Mouse (Mus musculus): Measurements from ENCODE around the gene Uvrag.
A peak's percentile ranks its signal among the peaks of the same experiment; 100 is the strongest.

Uvrag gene

GRCm38 (mm10) chr7:98937079-98937813 lies 203.7 kb downstream of the Uvrag start:
- DNase-seq (ENCODE audit: extremely low spot score): no peak

- DNase-seq (ENCODE audit: extremely low spot score): no peak
Measured at GRCm38 (mm10) chr7:98935757-98936156, 205.2 kb downstream of the Uvrag start.

GRCm38 (mm10) chr7:98935193-98935592 lies 205.7 kb downstream of the Uvrag start:
- no peak for DNase-seq (ENCODE audit: extremely low spot score)

DNA sequence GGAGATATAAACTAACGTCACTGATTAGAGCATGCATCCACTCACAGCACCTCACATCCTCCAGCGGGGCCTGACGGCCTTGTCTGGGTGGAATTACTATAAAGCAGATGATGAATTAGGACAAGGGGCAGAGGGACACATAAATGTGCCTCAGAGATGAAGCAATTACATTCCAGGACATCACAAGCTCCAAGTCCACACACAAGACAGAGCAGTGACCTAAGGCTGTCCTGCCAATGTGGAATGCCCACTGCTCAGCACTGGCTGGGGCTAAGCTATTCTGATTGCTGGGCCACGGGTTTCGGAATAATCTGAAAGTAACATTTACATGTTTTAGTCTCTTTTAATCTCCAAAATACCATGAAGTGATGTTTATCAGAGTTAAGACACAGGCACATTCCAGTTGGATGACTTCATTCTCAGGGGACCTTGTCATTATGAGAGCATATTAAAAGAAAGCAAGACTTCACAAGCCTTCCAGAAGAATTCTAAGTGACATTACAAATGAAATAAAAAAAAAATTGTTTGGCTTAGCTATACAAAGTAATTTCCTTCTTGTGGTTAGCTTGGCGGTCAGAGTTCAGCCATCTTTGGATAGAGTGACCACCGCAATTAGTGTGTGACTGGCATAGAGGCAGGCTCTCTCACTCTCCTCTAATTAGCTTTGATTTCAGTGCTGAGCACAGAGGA lies 212.5 kb downstream of the Uvrag start:
- DNase-seq (ENCODE audit: extremely low spot score): no peak

DNA sequence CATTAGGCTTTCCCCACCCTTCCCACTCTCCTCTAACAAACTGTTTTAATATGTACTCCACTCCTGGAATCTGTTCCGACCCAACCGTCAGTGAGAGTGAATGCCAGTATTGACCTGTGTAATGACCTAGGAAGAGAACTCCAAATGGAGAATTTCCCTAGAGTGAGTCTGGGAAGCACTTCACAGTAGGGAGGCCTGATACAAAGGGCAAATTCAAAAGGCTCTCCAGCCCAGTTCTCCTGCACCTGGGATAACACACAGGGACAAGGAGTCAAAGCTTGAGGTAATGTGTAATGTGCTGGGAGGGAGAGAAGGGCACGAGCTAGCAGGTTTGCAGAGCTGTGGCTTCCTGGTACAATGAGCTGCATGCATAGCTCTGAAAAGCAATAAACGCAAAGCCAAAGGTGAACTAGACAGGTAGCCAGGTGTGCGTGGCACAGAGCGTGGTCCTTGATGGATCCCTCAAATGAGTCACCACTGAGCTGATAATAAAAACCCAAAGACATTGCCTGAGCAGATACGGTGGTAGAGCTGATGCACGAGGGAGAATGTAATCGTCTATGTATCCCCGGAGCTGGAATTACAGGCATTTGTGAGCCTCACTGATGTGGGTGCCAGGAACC lies 213.9 kb downstream of the Uvrag start:
- no peak for DNase-seq (ENCODE audit: extremely low spot score)

GRCm38 (mm10) chr7:98924380-98924869 lies 216.5 kb downstream of the Uvrag start:
- DNase-seq (ENCODE audit: extremely low spot score): no peak

DNA sequence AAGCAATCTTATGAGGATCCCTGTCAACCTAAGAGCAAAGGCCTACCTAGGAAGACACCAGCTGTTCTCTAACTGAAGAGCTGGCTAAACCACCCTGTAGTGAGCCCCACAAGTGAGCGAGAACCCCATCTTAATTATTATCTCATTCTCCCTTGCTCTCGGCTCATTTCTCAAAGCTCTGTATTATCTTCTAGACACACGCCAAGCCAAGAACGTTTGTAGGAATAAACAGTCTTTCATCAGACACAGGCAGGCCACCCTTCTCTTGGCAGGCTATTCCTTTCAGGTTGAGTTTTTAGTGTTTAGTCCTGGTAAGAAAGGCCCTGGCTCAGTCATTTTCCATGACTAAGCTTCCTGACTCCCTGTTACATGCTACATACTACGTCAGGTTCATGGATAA lies 218.0 kb downstream of the Uvrag start:
- no peak for DNase-seq (ENCODE audit: extremely low spot score)

DNA sequence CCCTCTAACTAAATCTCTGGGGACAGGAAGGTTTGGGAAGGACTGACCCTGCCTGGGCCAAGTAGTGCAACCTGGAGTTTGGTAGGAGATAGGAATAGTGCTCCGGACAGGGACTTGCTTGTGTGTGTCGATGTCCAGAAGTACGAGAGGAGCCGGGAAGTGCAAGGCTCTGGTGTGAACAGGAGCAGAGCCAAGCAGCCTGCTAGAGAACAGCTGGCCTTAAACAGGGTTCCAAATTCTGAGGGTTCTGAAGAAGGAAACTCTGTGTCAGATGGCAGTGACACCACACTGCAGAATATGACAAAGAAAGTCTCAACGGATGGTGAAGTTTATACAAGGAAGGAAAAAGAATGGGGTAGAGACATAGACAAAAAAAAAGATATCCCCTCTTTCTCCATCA lies 223.5 kb downstream of the Uvrag start:
- DNase-seq (ENCODE audit: extremely low spot score): no peak

DNA sequence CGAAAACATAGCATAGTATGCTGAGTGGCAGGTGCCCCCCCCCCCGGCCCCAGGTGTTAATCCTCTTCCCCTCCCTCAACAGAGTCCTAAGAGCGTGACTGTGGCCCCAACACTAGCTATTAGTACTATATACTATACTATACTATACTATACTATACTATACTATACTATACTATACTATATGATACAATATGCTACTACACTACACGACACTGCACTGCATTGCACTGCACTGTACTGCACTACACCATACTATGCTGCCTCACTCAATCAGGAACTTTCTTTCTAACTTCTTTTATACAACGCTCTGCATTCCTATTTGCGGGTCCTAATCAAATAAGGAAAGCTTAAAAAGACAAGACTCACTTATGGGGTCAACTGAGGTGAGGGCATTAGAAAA lies 224.4 kb downstream of the Uvrag start:
- no peak for DNase-seq (ENCODE audit: extremely low spot score)

DNA sequence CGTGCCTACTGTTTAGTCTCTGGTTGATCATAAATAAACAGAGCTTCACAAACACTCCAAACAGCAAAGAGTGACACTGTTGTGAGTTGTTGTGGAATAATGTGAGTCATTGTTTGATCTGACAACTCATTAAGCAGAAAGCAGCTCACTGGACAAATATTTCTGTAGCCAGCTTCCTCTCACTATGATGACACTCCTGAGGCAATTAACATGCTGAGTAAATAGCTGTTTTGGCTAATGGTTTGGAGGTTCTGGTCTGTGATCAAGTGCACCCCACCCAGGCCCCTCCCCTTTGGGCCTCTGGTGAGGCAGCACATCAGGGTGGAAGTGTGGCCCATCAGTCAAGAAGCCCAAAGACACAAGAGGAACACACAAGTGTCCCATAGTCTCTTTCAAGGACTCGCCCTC lies 228.0 kb downstream of the Uvrag start:
- no peak for DNase-seq (ENCODE audit: extremely low spot score)

DNA sequence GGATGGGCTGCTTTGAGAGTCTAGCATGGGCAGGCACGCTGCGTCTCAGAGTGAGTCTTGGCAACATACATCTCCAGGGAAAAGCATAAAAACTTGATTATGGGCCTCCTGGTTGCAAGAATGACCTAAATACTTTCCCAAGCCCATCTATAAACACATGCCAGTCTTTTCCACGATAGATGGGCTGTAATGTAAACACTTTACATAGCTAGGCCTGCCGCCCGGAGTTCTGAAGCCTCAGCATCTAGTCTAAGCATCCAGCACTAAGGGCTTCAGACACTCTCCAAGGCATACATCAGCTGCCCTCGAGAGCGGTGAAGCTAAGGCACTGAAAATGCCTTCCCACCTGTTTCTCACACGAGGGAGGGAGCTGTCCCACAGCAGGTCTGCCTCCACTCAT lies 229.7 kb downstream of the Uvrag start:
- no peak for DNase-seq (ENCODE audit: extremely low spot score)

GRCm38 (mm10) chr7:98910712-98911111 lies 230.2 kb downstream of the Uvrag start:
- no peak for DNase-seq (ENCODE audit: extremely low spot score)

DNA sequence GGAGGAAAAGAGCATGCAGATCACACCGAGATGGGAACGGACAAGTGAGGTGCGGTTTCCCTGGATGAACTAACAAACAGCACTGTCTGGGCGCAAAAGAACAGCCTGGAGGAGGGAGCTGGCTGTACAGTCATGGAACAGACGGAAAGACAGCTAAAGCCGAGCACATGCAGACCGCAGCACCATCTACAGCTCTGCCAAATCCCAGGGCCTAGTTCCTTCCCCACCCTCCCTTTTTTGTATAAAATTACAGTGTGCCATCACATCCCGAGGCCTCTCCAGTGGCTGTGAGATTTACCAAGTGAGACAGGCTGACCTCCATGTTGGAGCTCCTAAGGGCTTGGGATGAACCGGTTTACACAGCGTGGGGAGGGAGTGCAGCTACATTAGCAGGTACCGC lies 230.8 kb downstream of the Uvrag start:
- no peak for DNase-seq (ENCODE audit: extremely low spot score)

DNA sequence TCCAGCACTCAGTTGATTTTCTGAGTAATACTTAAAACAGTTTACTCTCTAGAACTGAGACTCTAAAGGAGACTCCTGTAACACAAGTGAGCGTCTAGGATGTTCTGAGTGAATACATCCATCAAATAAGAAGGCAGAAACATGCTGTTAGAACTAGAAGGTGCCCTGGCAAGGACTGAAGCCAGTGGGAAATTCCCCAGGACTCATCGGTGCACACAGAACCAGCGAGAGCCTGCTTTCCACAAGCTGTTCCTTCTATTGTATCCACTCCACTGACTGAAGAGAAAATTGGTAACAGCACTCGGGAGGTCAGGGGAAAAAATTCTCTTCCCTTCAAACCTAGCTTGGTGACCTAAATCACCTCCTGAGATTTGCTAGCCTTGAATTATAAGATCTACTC lies 233.5 kb downstream of the Uvrag start:
- DNase-seq (ENCODE audit: extremely low spot score): no peak

GRCm38 (mm10) chr7:98904659-98905362 lies 236.1 kb downstream of the Uvrag start:
- DNase-seq (ENCODE audit: extremely low spot score): no peak

DNA sequence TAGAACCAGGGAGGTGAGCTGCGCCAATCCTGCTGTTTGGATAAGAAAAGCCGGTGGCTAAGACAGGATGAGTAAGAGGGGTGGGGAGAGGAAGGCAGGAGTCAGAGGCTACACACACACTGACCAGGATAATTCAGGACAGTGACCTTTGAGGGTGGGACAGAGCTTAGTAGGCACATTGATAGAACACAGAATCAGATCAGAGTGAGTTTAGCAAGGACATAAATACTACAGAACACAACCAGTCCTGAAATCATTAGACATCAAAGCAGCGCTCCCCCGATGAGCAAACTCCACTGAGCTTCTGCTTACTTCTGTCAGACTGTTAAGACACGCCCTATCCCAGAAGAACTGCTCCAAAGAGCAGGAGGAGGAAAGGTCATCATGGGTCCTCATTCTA lies 237.1 kb downstream of the Uvrag start:
- peak; percentile 32 for DNase-seq (ENCODE audit: extremely low spot score)

DNA sequence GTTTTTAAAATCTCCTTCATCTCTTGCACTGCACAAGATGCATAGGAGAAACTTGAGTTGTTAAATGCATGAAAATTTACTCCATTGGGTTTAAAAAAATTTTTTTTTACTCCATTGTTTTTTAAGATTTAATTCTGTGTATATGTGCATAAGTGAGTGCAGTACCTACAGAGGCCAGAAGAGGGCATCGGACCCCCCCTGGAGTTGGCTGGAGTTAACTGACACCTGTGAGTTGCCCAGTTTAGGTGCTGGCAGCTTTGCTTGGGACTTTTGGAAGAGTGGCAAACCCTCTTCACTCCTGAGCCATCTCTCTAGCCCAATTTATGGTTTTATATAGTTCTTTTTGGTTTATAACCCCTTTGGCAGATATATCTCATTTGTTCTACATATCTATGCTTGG lies 239.8 kb downstream of the Uvrag start:
- DNase-seq (ENCODE audit: extremely low spot score): no peak

GRCm38 (mm10) chr7:98899815-98900214 lies 241.1 kb downstream of the Uvrag start:
- DNase-seq (ENCODE audit: extremely low spot score): no peak

DNA sequence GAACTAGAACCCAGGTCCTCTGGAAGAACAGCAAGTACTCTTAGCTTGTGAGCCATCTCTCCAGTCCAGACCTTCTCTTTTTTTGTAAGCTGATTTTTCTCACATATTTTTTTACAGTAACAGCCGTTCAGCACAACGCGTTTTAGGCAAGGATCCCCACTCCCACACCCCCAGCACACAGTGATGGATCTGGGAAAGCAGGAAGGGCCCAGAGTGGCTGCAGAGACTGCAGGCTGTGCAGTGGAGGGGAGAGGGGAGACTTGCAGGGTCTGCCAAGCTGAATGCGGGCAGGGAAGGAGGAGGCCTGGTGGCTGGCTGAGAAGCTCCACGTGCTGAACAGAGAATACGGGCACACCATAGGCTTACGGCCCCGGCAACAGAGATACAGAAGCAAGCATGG lies 243.6 kb downstream of the Uvrag start:
- DNase-seq (ENCODE audit: extremely low spot score): no peak

- no peak for DNase-seq (ENCODE audit: extremely low spot score)
Measured at GRCm38 (mm10) chr7:98895501-98896095, 245.3 kb downstream of the Uvrag start.

DNA sequence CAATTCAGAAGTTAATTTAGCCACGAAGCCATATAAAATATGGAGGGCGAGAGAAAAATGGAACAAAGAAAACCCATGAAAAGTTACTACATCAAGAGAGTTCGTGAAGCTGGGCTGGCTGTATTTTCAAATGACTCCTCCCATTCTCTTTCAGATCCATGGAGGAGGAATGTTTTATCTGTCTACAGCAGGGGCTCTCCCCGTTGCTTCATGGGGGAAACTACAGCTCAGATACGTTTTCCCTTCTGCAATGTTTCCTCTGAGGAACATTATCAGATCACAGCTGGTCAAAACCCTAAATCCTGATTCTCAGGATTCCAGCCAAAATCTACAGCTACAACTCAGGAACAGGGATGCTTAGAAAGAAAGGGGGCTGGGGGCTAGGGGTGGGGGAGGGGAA lies 246.2 kb downstream of the Uvrag start:
- DNase-seq (ENCODE audit: extremely low spot score): no peak

- DNase-seq (ENCODE audit: extremely low spot score): no peak
Measured at GRCm38 (mm10) chr7:98894305-98894704, 246.6 kb downstream of the Uvrag start.

Data from embryo, embryonic 9.5 days (tissue).